Mouse (Mus musculus): ENCODE measurements around the gene Zc3h7b. TPM values are rescaled to one million over a fixed set of nuclear protein-coding genes. Genes with fewer than 3 reads are reported as not detected.
A peak's percentile ranks its signal among the peaks of the same experiment; 100 is the strongest.
"Not testable (repeated sequence)": the region's sequence is repeated elsewhere in the genome, so short reads cannot be mapped to it uniquely, and the experiment has no call there.

Gene Zc3h7b
- total RNA-seq, 2 experiments from 2014 or later, result 129 to 141 TPM

- no peak for DNase-seq
Measured at GRCm38 (mm10) chr15:81739924-81740323, 4.9 kb upstream of the Zc3h7b start.

GRCm38 (mm10) chr15:81742368-81742767 lies 2.5 kb upstream of the Zc3h7b start:
- DNase-seq, result not testable (repeated sequence)

GRCm38 (mm10) chr15:81745601-81746114 lies 801 bp downstream of the Zc3h7b start:
- DNase-seq, result peak; percentile 44 to 45

GRCm38 (mm10) chr15:81749742-81750141 lies 4.9 kb downstream of the Zc3h7b start:
- no peak for DNase-seq

- DNase-seq, result no peak
Measured at GRCm38 (mm10) chr15:81753669-81754068, 8.8 kb downstream of the Zc3h7b start.

- no peak for DNase-seq
Measured at GRCm38 (mm10) chr15:81758701-81759100, 13.8 kb downstream of the Zc3h7b start.

- no peak for DNase-seq
Measured at GRCm38 (mm10) chr15:81759542-81759941, 14.7 kb downstream of the Zc3h7b start.

- no peak for DNase-seq
Measured at GRCm38 (mm10) chr15:81760361-81761079, 15.7 kb downstream of the Zc3h7b start.

- DNase-seq, result no peak
Measured at GRCm38 (mm10) chr15:81761381-81761780, 16.5 kb downstream of the Zc3h7b start.

GRCm38 (mm10) chr15:81761959-81762358 lies 17.1 kb downstream of the Zc3h7b start:
- DNase-seq, result no peak

GRCm38 (mm10) chr15:81764573-81764972 lies 19.7 kb downstream of the Zc3h7b start:
- DNase-seq, result no peak

GRCm38 (mm10) chr15:81765651-81766050 lies 20.8 kb downstream of the Zc3h7b start:
- DNase-seq, result no peak

GRCm38 (mm10) chr15:81766439-81766838 lies 21.6 kb downstream of the Zc3h7b start:
- DNase-seq, result no peak

GRCm38 (mm10) chr15:81769037-81769436 lies 24.2 kb downstream of the Zc3h7b start:
- DNase-seq, result no peak

- DNase-seq, result no peak
Measured at GRCm38 (mm10) chr15:81772431-81773120, 27.7 kb downstream of the Zc3h7b start.

- DNase-seq, result no peak
Measured at GRCm38 (mm10) chr15:81774505-81775171, 29.8 kb downstream of the Zc3h7b start.

- no peak for DNase-seq
Measured at GRCm38 (mm10) chr15:81776631-81777422, 32.0 kb downstream of the Zc3h7b start.

GRCm38 (mm10) chr15:81781816-81782215 lies 37.0 kb downstream of the Zc3h7b start:
- DNase-seq, result peak in 1 of 2 experiments; percentile 41

- no peak for DNase-seq
Measured at GRCm38 (mm10) chr15:81784762-81785161, 39.9 kb downstream of the Zc3h7b start.

- DNase-seq, result no peak
Measured at GRCm38 (mm10) chr15:81785701-81786100, 40.8 kb downstream of the Zc3h7b start.

GRCm38 (mm10) chr15:81787525-81787924 lies 42.7 kb downstream of the Zc3h7b start:
- DNase-seq, result no peak

- DNase-seq, result no peak
Measured at GRCm38 (mm10) chr15:81792444-81792843, 47.6 kb downstream of the Zc3h7b start.
